Mouse (Mus musculus) cerebellum, adult 2 months (tissue): ENCODE data around the gene Fetub.

Experiments used
- CTCF ChIP-seq: fragments of 200-500 bp; IDR thresholded peaks from 2 replicates; pipeline ENCODE4 v1.5.1; 2011; ENCODE audit warnings: low read depth, mild to moderate bottlenecking, control low read depth, low read length, moderate library complexity, borderline replicate concordance; ENCODE audit not compliant: insufficient read depth
- POLR2A ChIP-seq: fragments of 200-500 bp; IDR thresholded peaks from 2 replicates; pipeline ENCODE4 v1.6.1; 2011; ENCODE audit warnings: low read length, control low read depth, borderline replicate concordance; ENCODE audit not compliant: insufficient read depth

- TF ChIP-seq POLR2A = no peak
- no peak for TF ChIP-seq CTCF
Observed at GRCm38 (mm10) chr16:22914276-22914675, 3.9 kb upstream of the Fetub start.
